In genomic region chr19:8942276-8942964, GRCm38 (mm10) we compare ENCODE assay signal across 8 mouse cellular contexts. TPM values are rescaled to one million over a fixed set of nuclear protein-coding genes. Genes with fewer than 3 reads are reported as not detected.
DNase-seq lines count a peak whose midpoint lies in the region; ATAC-seq and TF ChIP-seq lines count a peak whose summit lies in the region.

No protein-coding gene starts in this region.

- TF ChIP-seq CTCF in left cerebral cortex, adult 2 months (IDR thresholded peaks at IDR 0.05): no peak
- no peak for TF ChIP-seq CTCF in forebrain, postnatal 0 days (IDR thresholded peaks at IDR 0.05; ENCODE audit: low read depth)

- peak overlapping the region; percentile 76 for H3K4me3 ChIP-seq in left cerebral cortex, adult 2 months
- peak overlapping the region; percentile 92 for H3K4me3 ChIP-seq in forebrain, postnatal 0 days (ENCODE audit: low read depth, low read length)

- intact Hi-C loops in left cerebral cortex, adult 2 months (cut with DNase I): loop anchor here (5.0 kb wide), 1 partner anchor 100 kb away; no protein-coding TSS in a partner anchor

- H3K9ac ChIP-seq in forebrain, postnatal 0 days: peak overlapping the region; percentile 99

- peak overlapping the region; percentile 71 for H3K4me2 ChIP-seq in forebrain, postnatal 0 days (ENCODE audit: low read depth)

- ATAC-seq in forebrain, postnatal 0 days: peak; percentile 49
- peak; percentile 23 for ATAC-seq in megakaryocyte, adult 5-6 weeks (ENCODE audit: poor library complexity, severe bottlenecking)

- peaks cover 29% of the 10 kb centered on the region for H3K36me3 ChIP-seq in forebrain, postnatal 0 days (ENCODE audit: insufficient read depth)

- peaks cover 9% of the 10 kb centered on the region; the same call in 1 of the 2 replicates for H3K4me1 ChIP-seq in forebrain, postnatal 0 days (ENCODE audit: insufficient read depth)

- WGBS in forebrain, postnatal 0 days: 3% methylated on average over 42 of the region's 46 CpGs

- DNase-seq in left cerebral cortex, adult 2 months (ENCODE audit: extremely low spot score in 1 of 2, low spot score in 2 of 2): peak in 1 of 2 experiments; percentile 59
- no peak for DNase-seq in left cerebral cortex, adult 11 months (ENCODE audit: low spot score)
- peak; percentile 63 for DNase-seq in ZHBTc4 (ENCODE audit: low read depth, low spot score)
- peak; percentile 19 for DNase-seq in forebrain, postnatal 0 days
- DNase-seq in kidney, postnatal 14 days: peak; percentile 75
- peak; percentile 71 for DNase-seq in testis, postnatal 14 days (ENCODE audit: low spot score)
- DNase-seq in cerebellum, postnatal 10 days: no peak

- no peaks in the 10 kb centered on the region for H3K27me3 ChIP-seq in forebrain, postnatal 0 days (ENCODE audit: insufficient read depth, low read length)

- H3K9me3 ChIP-seq in forebrain, postnatal 0 days (ENCODE audit: low read length): no peaks in the 10 kb centered on the region

- H3K27ac ChIP-seq in left cerebral cortex, adult 2 months: peak overlapping the region; percentile 93
- peak overlapping the region; percentile 93 for H3K27ac ChIP-seq in forebrain, postnatal 0 days (ENCODE audit: low read depth, low read length)

RNA-seq across cellular contexts. Expression of gene Mta2, which starts 0.7 kb away (rescaled TPM):
- 10 to 100 TPM; 55.5 to 55.6 TPM for total RNA-seq in left cerebral cortex, adult 2 months (2021)
- 71.2 and 86.4 TPM in 2 replicates for total RNA-seq in forebrain, postnatal 0 days (2014; rRNA removed)
- 87.8 and 91.3 TPM in 2 replicates for polyA plus RNA-seq in forebrain, postnatal 0 days (2015; fragmentation: Nextera tagmentation; extraction: Ambion mirVana)
- total RNA-seq in megakaryocyte, adult 5-6 weeks (2015): 47.3 and 53.3 TPM in 2 replicates
- 98.8 and 106 TPM in 2 replicates for total RNA-seq in megakaryocyte, adult 5-6 weeks (2017)

RNA-seq across cellular contexts. Expression of gene Tut1, which starts 11.2 kb away (rescaled TPM):
- 10 to 100 TPM; 21.4 to 22.4 TPM for total RNA-seq in left cerebral cortex, adult 2 months (2021)
- 20.8 and 24.5 TPM in 2 replicates for total RNA-seq in forebrain, postnatal 0 days (2014; rRNA removed)
- polyA plus RNA-seq in forebrain, postnatal 0 days (2015; fragmentation: Nextera tagmentation; extraction: Ambion mirVana): 14.8 and 17.6 TPM in 2 replicates
- total RNA-seq in megakaryocyte, adult 5-6 weeks (2015): 1.7 and 2.9 TPM in 2 replicates
- total RNA-seq in megakaryocyte, adult 5-6 weeks (2017): 8.8 and 9.9 TPM in 2 replicates

RNA-seq across cellular contexts. Expression of gene Eml3, which starts 13.1 kb away (rescaled TPM):
- total RNA-seq in left cerebral cortex, adult 2 months (2021): 10 to 100 TPM; 11.0 to 13.7 TPM
- 5.1 and 7.3 TPM in 2 replicates for total RNA-seq in forebrain, postnatal 0 days (2014; rRNA removed)
- 7.5 and 8.1 TPM in 2 replicates for polyA plus RNA-seq in forebrain, postnatal 0 days (2015; fragmentation: Nextera tagmentation; extraction: Ambion mirVana)
- 17.1 and 18.0 TPM in 2 replicates for total RNA-seq in megakaryocyte, adult 5-6 weeks (2015)
- 29.3 and 32.0 TPM in 2 replicates for total RNA-seq in megakaryocyte, adult 5-6 weeks (2017)

RNA-seq across cellular contexts. Expression of gene Rom1, which starts 13.3 kb away (rescaled TPM):
- 1 to 10 TPM; 5.6 to 7.2 TPM for total RNA-seq in left cerebral cortex, adult 2 months (2021)
- 2.3 and 3.5 TPM in 2 replicates for total RNA-seq in forebrain, postnatal 0 days (2014; rRNA removed)
- 2.4 and 3.3 TPM in 2 replicates for polyA plus RNA-seq in forebrain, postnatal 0 days (2015; fragmentation: Nextera tagmentation; extraction: Ambion mirVana)
- total RNA-seq in megakaryocyte, adult 5-6 weeks (2015): 1.4 and 1.8 TPM in 2 replicates
- 0.81 and 3.2 TPM in 2 replicates for total RNA-seq in megakaryocyte, adult 5-6 weeks (2017)

RNA-seq across cellular contexts. Expression of gene B3gat3, which starts 22.2 kb away (rescaled TPM):
- total RNA-seq in left cerebral cortex, adult 2 months (2021): 100 to 1,000 TPM; 172 to 173 TPM
- 99.6 and 120 TPM in 2 replicates for total RNA-seq in forebrain, postnatal 0 days (2014; rRNA removed)
- 89.3 and 94.0 TPM in 2 replicates for polyA plus RNA-seq in forebrain, postnatal 0 days (2015; fragmentation: Nextera tagmentation; extraction: Ambion mirVana)
- total RNA-seq in megakaryocyte, adult 5-6 weeks (2015): 19.5 and 23.3 TPM in 2 replicates
- total RNA-seq in megakaryocyte, adult 5-6 weeks (2017): 28.9 and 29.8 TPM in 2 replicates

Comparison
In these comparisons a context has a peak if more than half of its experiments do, and no peak if none do; other contexts are left out.
1. DNase-seq: peak in ZHBTc4 (single experiment), forebrain, postnatal 0 days (single experiment), kidney, postnatal 14 days (single experiment) and testis, postnatal 14 days (single experiment); none in left cerebral cortex, adult 11 months (single experiment) and cerebellum, postnatal 10 days (0 of 2).